Mouse (Mus musculus) liver, adult 2 months (tissue): ENCODE measurements around the gene Atxn1. TPM values are rescaled to one million over a fixed set of nuclear protein-coding genes. Genes with fewer than 3 reads are reported as not detected.

Source experiments
- DNase-seq: peaks from one replicate; pipeline ENCODE4 v3.0.0-alpha.2; 2011; ENCODE audit warnings: low read depth, low spot score; ENCODE audit errors: extremely low read depth
- H3K27ac ChIP-seq: fragments of 200-500 bp; replicated peaks from 2 replicates; pipeline ENCODE4 v1.5.1; 2012; ENCODE audit warnings: low read depth, mild to moderate bottlenecking, control low read depth, inconsistent platforms, low read length; ENCODE audit not compliant: insufficient read depth
- H3K27me3 ChIP-seq: fragments of 200-500 bp; 2 replicates; pipeline ENCODE4 v1.6.1; 2012; ENCODE audit warnings: mild to moderate bottlenecking, moderate library complexity, low read length, inconsistent platforms; ENCODE audit not compliant: control insufficient read depth, insufficient read depth
- H3K36me3 ChIP-seq: fragments of 200-500 bp; 2 replicates; pipeline ENCODE4 v1.6.1; 2012; ENCODE audit warnings: low read length, inconsistent platforms; ENCODE audit not compliant: control insufficient read depth, insufficient read depth
- H3K4me1 ChIP-seq: fragments of 200-500 bp; 2 replicates; pipeline ENCODE4 v1.6.1; 2011; ENCODE audit warnings: low read length; ENCODE audit not compliant: control insufficient read depth, insufficient read depth
- H3K4me3 ChIP-seq: fragments of 200-500 bp; 2 replicates; pipeline ENCODE4 v1.5.1; 2011; ENCODE audit warnings: low read depth, mild to moderate bottlenecking, control low read depth, low read length, moderate library complexity; ENCODE audit not compliant: insufficient read depth
- H3K79me2 ChIP-seq: fragments of 200-500 bp; 2 replicates; pipeline ENCODE4 v1.6.1; 2012; ENCODE audit warnings: inconsistent platforms, mild to moderate bottlenecking, low read length, moderate library complexity; ENCODE audit not compliant: control insufficient read depth, insufficient read depth
- H3K9ac ChIP-seq: fragments of 200-500 bp; 2 replicates; pipeline ENCODE4 v1.6.1; 2012; ENCODE audit warnings: low read depth, mild to moderate bottlenecking, control low read depth, inconsistent platforms, low read length
- CTCF ChIP-seq: fragments of 200-500 bp; IDR thresholded peaks from 2 replicates; pipeline ENCODE4 v1.5.1; 2011; ENCODE audit warnings: low read depth, low read length, control low read depth
- POLR2A ChIP-seq: fragments of 200-500 bp; IDR thresholded peaks from 2 replicates; pipeline ENCODE4 v1.6.1; 2011; ENCODE audit warnings: low read length, control low read depth; ENCODE audit not compliant: insufficient read depth; ENCODE audit errors: extremely low read depth
- WGBS: fragments of 180-500 bp; shearing (Covaris S2); methylation state at CpG from one replicate; pipeline ENCODE4 v1.1.7; 2018; 5-methylcytosine and 5-hydroxymethylcytosine counted together
- polyA plus RNA-seq: library from polyadenylated mRNA; depleted of rRNA; stranded (reverse); fragments of >200 nt; gene quantifications from 2 replicates; pipeline ENCODE4 v1.2.3, GENCODE M21; 2012
- total RNA-seq: library from RNA; depleted of rRNA; stranded (reverse); fragments of >200 nt; gene quantifications from 2 replicates; pipeline ENCODE4 v1.2.3, GENCODE M21; 2014

Atxn1 gene
- total and polyA plus RNA-seq, 2 experiments = 7.7 to 7.8 TPM

DNA sequence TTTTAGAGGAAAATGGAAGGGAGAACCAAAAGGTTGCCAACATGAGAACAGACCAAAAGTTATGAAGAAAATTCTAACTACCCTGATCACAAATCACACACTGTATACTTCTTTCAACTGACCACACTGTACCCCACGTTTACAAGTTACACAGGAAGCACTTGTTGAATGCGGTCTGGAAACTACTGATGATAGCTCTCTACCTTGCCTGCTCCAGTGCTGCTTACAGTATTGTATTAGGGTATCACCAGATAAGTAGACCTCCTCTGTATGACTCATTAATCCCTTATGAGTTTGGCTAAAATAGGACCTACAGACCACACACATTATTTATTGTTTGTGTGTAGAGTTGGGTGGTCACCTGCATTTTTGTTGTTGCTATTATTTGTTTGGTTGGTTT, 113.1 kb downstream of the Atxn1 start:
- Histone ChIP-seq H3K27me3 (no peaks in the 10 kb centered on the region), H3K36me3 (no peaks in the 10 kb centered on the region), H3K4me1 (peaks cover 2% of the 10 kb centered on the region; the same call in 1 of the 2 replicates), H3K4me3 (no peak overlapping the region), H3K79me2 (no peaks in the 10 kb centered on the region; the same call in 1 of the 2 replicates), H3K9ac (no peak overlapping the region), H3K27ac (no peak overlapping the region)
- DNase-seq = no peak
- 83% methylated on average over 2 of the region's 2 CpGs for WGBS
- no peak for TF ChIP-seq POLR2A
- no peak for TF ChIP-seq CTCF

DNA sequence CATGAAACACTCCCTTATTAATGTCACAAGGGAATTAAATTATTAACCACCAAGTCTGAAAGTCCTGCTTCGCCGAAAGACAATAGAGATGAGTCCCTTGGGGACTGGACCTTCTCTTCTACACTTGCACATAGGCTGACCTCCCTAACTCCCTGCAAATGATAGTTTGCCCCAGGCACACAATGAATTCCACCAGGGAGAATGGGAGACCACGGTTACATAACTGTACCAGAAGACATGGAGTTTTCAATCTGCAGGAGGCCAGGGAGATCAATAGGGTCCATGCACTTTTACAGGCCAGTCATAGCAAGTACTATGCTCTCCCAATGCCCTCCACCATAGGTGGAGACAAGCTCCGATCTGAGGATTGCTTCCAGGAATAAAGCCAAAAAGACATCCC, 113.7 kb downstream of the Atxn1 start:
- Histone ChIP-seq H3K9ac (no peak overlapping the region), H3K4me3 (no peak overlapping the region), H3K27me3 (no peaks in the 10 kb centered on the region), H3K36me3 (no peaks in the 10 kb centered on the region), H3K79me2 (peaks cover 3% of the 10 kb centered on the region; the same call in 1 of the 2 replicates), H3K4me1 (peaks cover 2% of the 10 kb centered on the region; the same call in 1 of the 2 replicates), H3K27ac (no peak overlapping the region)
- 60% methylated on average over 4 of the region's 4 CpGs for WGBS
- TF ChIP-seq POLR2A (no peak), CTCF (no peak)
- DNase-seq = peak; percentile 49

GRCm38 (mm10) chr13:45850181-45850974, 114.4 kb downstream of the Atxn1 start:
- Histone ChIP-seq H3K27me3 (no peaks in the 10 kb centered on the region), H3K27ac (no peak overlapping the region), H3K4me1 (peaks cover 2% of the 10 kb centered on the region; the same call in 1 of the 2 replicates), H3K79me2 (peaks cover 3% of the 10 kb centered on the region; the same call in 1 of the 2 replicates), H3K36me3 (no peaks in the 10 kb centered on the region), H3K4me3 (no peak overlapping the region), H3K9ac (no peak overlapping the region)
- no peak for DNase-seq
- WGBS = 72% methylated on average over 5 of the region's 5 CpGs
- TF ChIP-seq POLR2A = no peak
- no peak for TF ChIP-seq CTCF

GRCm38 (mm10) chr13:45849145-45850023, 115.4 kb downstream of the Atxn1 start:
- DNase-seq = no peak
- no peak for TF ChIP-seq CTCF
- no peak for TF ChIP-seq POLR2A
- H3K4me1 ChIP-seq = peaks cover 2% of the 10 kb centered on the region; the same call in 1 of the 2 replicates

GRCm38 (mm10) chr13:45842511-45843055, 122.2 kb downstream of the Atxn1 start:
- Histone ChIP-seq H3K27ac (no peak overlapping the region), H3K4me1 (no peaks in the 10 kb centered on the region), H3K79me2 (peaks cover 16% of the 10 kb centered on the region), H3K9ac (no peak overlapping the region), H3K36me3 (peaks cover 2% of the 10 kb centered on the region; the same call in 1 of the 2 replicates), H3K4me3 (no peak overlapping the region), H3K27me3 (no peaks in the 10 kb centered on the region)
- no peak for TF ChIP-seq POLR2A
- TF ChIP-seq CTCF = no peak
- DNase-seq = no peak
- WGBS = 90% methylated on average over 5 of the region's 5 CpGs

More at GRCm38 (mm10) chr13:45849145-45850023, 115.4 kb downstream of the Atxn1 start:
- Histone ChIP-seq H3K27me3 (no peaks in the 10 kb centered on the region), H3K36me3 (no peaks in the 10 kb centered on the region), H3K4me3 (no peak overlapping the region), H3K79me2 (peaks cover 4% of the 10 kb centered on the region; the same call in 1 of the 2 replicates), H3K27ac (no peak overlapping the region), H3K9ac (no peak overlapping the region)
- WGBS = 98% methylated on average over 7 of the region's 7 CpGs
